Mouse (Mus musculus) intestine, embryonic 14.5 days (tissue): ENCODE data around the gene Mospd3. TPM values are rescaled to one million over a fixed set of nuclear protein-coding genes. Genes with fewer than 3 reads are reported as not detected.
A peak's percentile ranks its signal among the peaks of the same experiment; 100 is the strongest.

ENCODE experiments used
- ATAC-seq: fragments of 200-750 bp; cut with Nextera tagmentation; replicated peaks from 2 replicates; pipeline ENCODE4 v1.8.0; 2017; ENCODE audit warnings: low read depth, moderate number of reproducible peaks, moderate TSS enrichment, moderate library complexity; ENCODE audit not compliant: low FRiP score, low TSS enrichment
- DNase-seq: peaks from one replicate; pipeline ENCODE4 v3.0.0-alpha.2; 2018; ENCODE audit warnings: low spot score
- H3K27ac ChIP-seq: fragments of 300-500 bp; sonication (generic); 2 replicates; pipeline ENCODE4 v1.5.1; 2014; ENCODE audit warnings: low read depth, mild to moderate bottlenecking, control low read depth
- H3K27me3 ChIP-seq: fragments of 300-500 bp; sonication (generic); replicated peaks from 2 replicates; pipeline ENCODE4 v1.6.1; 2014; ENCODE audit warnings: low read length, control low read depth; ENCODE audit not compliant: control insufficient read depth, insufficient read depth
- H3K36me3 ChIP-seq: fragments of 300-500 bp; sonication (generic); 2 replicates; pipeline ENCODE4 v1.6.1; 2014; ENCODE audit warnings: low read length, control low read depth; ENCODE audit not compliant: control insufficient read depth, insufficient read depth
- H3K4me1 ChIP-seq: fragments of 300-500 bp; sonication (generic); replicated peaks from 2 replicates; pipeline ENCODE4 v1.6.1; 2014; ENCODE audit warnings: low read length, control low read depth, mixed read lengths; ENCODE audit not compliant: control insufficient read depth, insufficient read depth
- H3K4me2 ChIP-seq: fragments of 300-500 bp; sonication (generic); 2 replicates; pipeline ENCODE4 v1.6.1; 2014; ENCODE audit warnings: low read length
- H3K4me3 ChIP-seq: fragments of 300-500 bp; sonication (generic); 2 replicates; pipeline ENCODE4 v1.5.1; 2014; ENCODE audit warnings: low read depth, low read length, control low read depth, mixed read lengths
- H3K9ac ChIP-seq: fragments of 300-500 bp; sonication (generic); 2 replicates; pipeline ENCODE4 v1.6.1; 2014; ENCODE audit warnings: mild to moderate bottlenecking, low read length
- H3K9me3 ChIP-seq: fragments of 300-500 bp; sonication (generic); 2 replicates; pipeline ENCODE4 v1.6.1; 2016; ENCODE audit warnings: low read length, control low read depth; ENCODE audit not compliant: control insufficient read depth
- WGBS: fragments of 180-500 bp; shearing (Covaris S2); extraction: QIAGEN DNeasy Blood & Tissue Kit; methylation state at CpG from one replicate; pipeline ENCODE4 v1.1.7; 2014; 5-methylcytosine and 5-hydroxymethylcytosine counted together
- polyA plus RNA-seq: library from polyadenylated mRNA; unstranded; fragments of >200 nt; fragmentation: Nextera tagmentation; extraction: Ambion mirVana; gene quantifications from 2 replicates; pipeline ENCODE4 v1.2.1, GENCODE M21; 2014

The Mospd3 gene
- polyA plus RNA-seq, 1 experiment from 2014 or later = 29.0 TPM

DNA sequence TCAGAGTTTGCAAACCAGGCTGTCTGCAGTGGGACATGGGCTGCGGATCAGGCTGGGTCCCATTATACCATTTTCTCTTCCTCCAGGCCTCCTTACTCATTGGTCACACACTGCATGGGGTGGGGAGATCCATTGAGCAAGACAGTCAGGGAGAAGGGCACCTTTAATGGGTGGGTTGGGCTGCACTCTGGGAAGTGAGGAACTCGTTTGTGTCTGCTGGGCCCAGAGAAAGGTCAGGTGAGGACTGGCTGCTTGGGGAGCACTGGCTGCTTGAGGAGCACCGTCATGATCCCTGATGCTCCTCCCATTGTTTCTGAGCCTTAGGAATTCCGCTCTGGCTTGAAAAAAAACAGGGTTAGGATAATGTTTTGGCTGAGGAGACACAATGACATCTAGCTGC, 42.0 kb upstream of the Mospd3 start:
- H3K9ac ChIP-seq = no peak overlapping the region

DNA sequence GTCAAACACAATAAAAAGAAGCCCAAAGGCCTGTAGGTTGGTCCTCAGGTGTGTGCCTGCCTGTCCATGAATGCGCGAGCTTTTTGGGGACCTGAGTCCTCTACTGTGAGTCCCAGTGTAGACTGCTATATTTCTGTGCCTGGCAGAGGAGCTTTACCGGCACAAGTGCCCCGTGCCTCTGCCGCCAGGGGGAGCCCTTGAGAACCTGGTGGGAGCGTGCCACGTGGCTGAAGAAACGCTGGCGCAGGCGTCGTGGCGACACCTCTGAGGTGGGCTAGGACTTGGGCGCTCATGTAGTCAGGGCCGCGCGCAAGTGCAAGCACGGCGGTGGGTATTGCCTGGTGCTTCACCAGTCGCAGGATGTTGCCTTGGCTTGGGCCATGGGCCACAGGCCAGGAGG, 40.2 kb upstream of the Mospd3 start, which contains the start of gene Sap25:
Sap25 (plus strand) TSS at position 281 of the 400 bp plus-strand sequence.
- ATAC-seq (no peak), DNase-seq (no peak)
- WGBS = 87% methylated on average over 19 of the region's 19 CpGs
- Histone ChIP-seq H3K9ac (no peak within 1 kb of the TSS), H3K27ac (no peak within 1 kb of the TSS), H3K4me2 (no peak within 1 kb of the TSS), H3K27me3 (peaks cover 28% of the 10 kb centered on the region), H3K4me1 (peaks cover 7% of the 10 kb centered on the region; the same call in 1 of the 2 replicates), H3K4me3 (no peak within 1 kb of the TSS), H3K9me3 (no peaks in the 10 kb centered on the region), H3K36me3 (peaks cover 63% of the 10 kb centered on the region)

More for the DNA sequence above, 42.0 kb upstream of the Mospd3 start:
- 38% methylated on average over 4 of the region's 4 CpGs for WGBS
- no peaks in the 10 kb centered on the region for H3K9me3 ChIP-seq
- H3K4me3 ChIP-seq = no peak overlapping the region
- no peak overlapping the region for H3K27ac ChIP-seq
- H3K36me3 ChIP-seq = peaks cover 45% of the 10 kb centered on the region
- peaks cover 7% of the 10 kb centered on the region; the same call in 1 of the 2 replicates for H3K4me1 ChIP-seq
- ATAC-seq (no peak), DNase-seq (no peak)
- H3K4me2 ChIP-seq = no peak overlapping the region
- H3K27me3 ChIP-seq = peaks cover 31% of the 10 kb centered on the region

DNA sequence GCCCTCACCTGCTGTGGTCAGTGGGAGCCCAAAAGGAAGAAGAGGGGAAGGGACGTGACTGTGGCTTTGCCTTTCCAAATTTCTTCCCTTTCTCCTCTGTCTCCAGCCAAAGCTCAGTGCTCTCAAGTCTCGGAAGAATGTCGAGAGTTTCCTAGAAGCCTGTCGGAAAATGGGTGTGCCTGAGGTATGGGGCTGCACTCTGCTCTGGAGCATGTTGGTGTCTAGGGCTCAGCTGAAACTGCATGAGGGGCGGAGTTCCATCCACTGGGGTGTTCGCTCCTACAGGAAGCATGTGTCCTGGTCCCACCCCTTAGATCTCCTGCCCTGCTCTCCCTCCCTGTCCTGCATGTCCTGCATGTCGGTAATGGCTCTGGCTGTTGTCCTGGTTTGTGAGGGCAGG, 38.6 kb upstream of the Mospd3 start:
- H3K4me2 ChIP-seq = no peak overlapping the region
- no peak overlapping the region for H3K9ac ChIP-seq
- peaks cover 76% of the 10 kb centered on the region for H3K36me3 ChIP-seq
- no peak for ATAC-seq
- peaks cover 13% of the 10 kb centered on the region for H3K27me3 ChIP-seq
- H3K27ac ChIP-seq = no peak overlapping the region
- WGBS = 78% methylated on average over 7 of the region's 7 CpGs
- DNase-seq = no peak
- no peaks in the 10 kb centered on the region for H3K9me3 ChIP-seq
- H3K4me1 ChIP-seq = no peaks in the 10 kb centered on the region
- no peak overlapping the region for H3K4me3 ChIP-seq

- H3K27me3 ChIP-seq = no peaks in the 10 kb centered on the region
- no peak for DNase-seq
- H3K4me1 ChIP-seq = peaks cover 21% of the 10 kb centered on the region
- H3K36me3 ChIP-seq = peaks cover 52% of the 10 kb centered on the region
- ATAC-seq = no peak
- no peak overlapping the region for H3K9ac ChIP-seq
- no peak overlapping the region for H3K4me3 ChIP-seq
- H3K4me2 ChIP-seq = no peak overlapping the region
- 77% methylated on average over 12 of the region's 12 CpGs for WGBS
- H3K27ac ChIP-seq = no peak overlapping the region
- H3K9me3 ChIP-seq = no peaks in the 10 kb centered on the region
These were observed 32.7 kb upstream of the Mospd3 start for GRCm38 (mm10) chr5:137633397-137634084.

GRCm38 (mm10) chr5:137631591-137631990, 30.7 kb upstream of the Mospd3 start:
- H3K27ac ChIP-seq = no peak overlapping the region; the same call in 1 of the 2 replicates
- H3K4me3 ChIP-seq = no peak overlapping the region
- no peaks in the 10 kb centered on the region for H3K27me3 ChIP-seq
- no peak for ATAC-seq
- DNase-seq = no peak
- H3K4me2 ChIP-seq = peak overlapping the region; percentile 80
- no peak overlapping the region for H3K9ac ChIP-seq
- peaks cover 32% of the 10 kb centered on the region for H3K36me3 ChIP-seq
- peaks cover 29% of the 10 kb centered on the region for H3K4me1 ChIP-seq
- H3K9me3 ChIP-seq = no peaks in the 10 kb centered on the region
- WGBS = 68% methylated on average over 4 of the region's 4 CpGs

DNA sequence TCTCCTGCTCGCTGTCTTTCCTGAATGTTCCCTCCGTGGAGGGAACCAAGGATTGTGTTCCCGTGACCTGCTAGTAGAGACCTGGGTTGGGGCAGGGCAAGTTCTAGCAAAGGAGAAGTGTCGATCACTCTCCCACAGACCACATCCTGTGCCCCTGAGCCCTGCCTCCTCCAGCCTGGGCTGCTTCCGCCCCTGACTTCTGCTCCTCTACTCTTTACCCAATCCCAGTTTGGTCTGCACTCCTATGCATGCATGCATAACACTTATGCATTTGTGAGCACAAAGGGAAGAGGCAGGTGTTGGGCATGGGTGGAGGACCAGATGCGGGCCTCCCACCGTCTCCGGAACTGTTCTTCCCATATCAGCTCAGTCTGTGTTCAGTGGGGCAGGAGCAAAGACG, 30.3 kb upstream of the Mospd3 start:
- no peaks in the 10 kb centered on the region for H3K27me3 ChIP-seq
- 61% methylated on average over 9 of the region's 9 CpGs for WGBS
- H3K27ac ChIP-seq = peak overlapping the region; percentile 94
- no peaks in the 10 kb centered on the region for H3K9me3 ChIP-seq
- no peak for ATAC-seq
- peaks cover 28% of the 10 kb centered on the region for H3K36me3 ChIP-seq
- H3K4me1 ChIP-seq = peaks cover 29% of the 10 kb centered on the region
- H3K4me2 ChIP-seq = peak overlapping the region; percentile 80
- peak overlapping the region; percentile 18; the same call in 1 of the 2 replicates for H3K4me3 ChIP-seq
- H3K9ac ChIP-seq = peak overlapping the region; percentile 20; the same call in 1 of the 2 replicates
- no peak for DNase-seq

DNA sequence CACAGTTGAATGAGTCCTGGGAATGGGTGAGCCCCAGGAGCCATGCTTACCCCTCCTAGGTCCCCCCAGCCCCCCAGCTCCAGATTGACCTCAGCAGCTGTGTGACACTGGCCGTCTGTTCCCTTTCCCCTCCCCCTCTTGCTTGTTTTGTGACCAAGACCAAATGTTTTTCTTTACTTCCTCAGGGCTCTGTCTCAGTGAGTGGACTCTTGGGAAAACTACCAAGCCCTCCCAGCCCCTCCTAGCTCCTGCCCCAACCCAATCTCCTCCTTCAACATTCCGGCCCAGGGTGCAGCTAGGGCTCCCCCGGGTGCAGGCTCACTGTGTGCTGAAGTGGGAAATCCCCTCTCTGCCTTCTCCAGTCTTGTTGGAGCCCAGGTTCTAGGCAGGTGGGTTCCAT, 29.7 kb upstream of the Mospd3 start:
- H3K4me1 ChIP-seq = peaks cover 29% of the 10 kb centered on the region

GRCm38 (mm10) chr5:137629906-137630545, 29.2 kb upstream of the Mospd3 start:
- no peaks in the 10 kb centered on the region for H3K9me3 ChIP-seq
- H3K4me1 ChIP-seq = peaks cover 29% of the 10 kb centered on the region
- H3K4me3 ChIP-seq = peak overlapping the region; percentile 94
- ATAC-seq (peak; percentile 13; the same call in 1 of the 2 replicates), DNase-seq (no peak)
- H3K4me2 ChIP-seq = peak overlapping the region; percentile 80
- H3K9ac ChIP-seq = peak overlapping the region; percentile 81
- WGBS = 18% methylated on average over 6 of the region's 6 CpGs
- peak overlapping the region; percentile 94 for H3K27ac ChIP-seq
- no peaks in the 10 kb centered on the region for H3K27me3 ChIP-seq
- H3K36me3 ChIP-seq = peaks cover 17% of the 10 kb centered on the region

More for the DNA sequence above, 29.7 kb upstream of the Mospd3 start:
- no peak for ATAC-seq
- peaks cover 23% of the 10 kb centered on the region for H3K36me3 ChIP-seq
- 25% methylated on average over 3 of the region's 3 CpGs for WGBS
- peak overlapping the region; percentile 80 for H3K4me2 ChIP-seq
- H3K27me3 ChIP-seq = no peaks in the 10 kb centered on the region
- DNase-seq = no peak
- H3K9ac ChIP-seq = peak overlapping the region; percentile 20
- H3K27ac ChIP-seq = peak overlapping the region; percentile 94
- peak overlapping the region; percentile 18; the same call in 1 of the 2 replicates for H3K4me3 ChIP-seq
- H3K9me3 ChIP-seq = no peaks in the 10 kb centered on the region
